7 mouse cellular contexts compared by ENCODE assay signal in genomic region chr7:101837154-101837605, GRCm38 (mm10). TPM values are rescaled to one million over a fixed set of nuclear protein-coding genes. Genes with fewer than 3 reads are reported as not detected.
DNase-seq lines count a peak whose midpoint lies in the region; ATAC-seq and TF ChIP-seq lines count a peak whose summit lies in the region.

No protein-coding gene starts in this region.

- DNase-seq in brain, embryonic 14.5 days (ENCODE audit: low read depth): peak; percentile 24
- DNase-seq in hindbrain, embryonic 11.5 days (ENCODE audit: low spot score): peak; percentile 62
- no peak for DNase-seq in urinary bladder, adult 18-20 months (ENCODE audit: low spot score in 2 of 2)
- no peak for DNase-seq in frontal cortex, adult 2 months (ENCODE audit: extremely low spot score in 1 of 2, low spot score in 1 of 2)

- peak overlapping the region; percentile 96 for H3K9ac ChIP-seq in hindbrain, embryonic 11.5 days (ENCODE audit: low read depth, low read length)

- H3K4me2 ChIP-seq in hindbrain, embryonic 11.5 days (replicated peaks; ENCODE audit: low read depth, low read length): peak overlapping the region; percentile 89

- ATAC-seq in megakaryocyte, adult 5-6 weeks (ENCODE audit: poor library complexity, severe bottlenecking): no peak
- 0 out of 2 replicates have a peak, but pooled peaks have one; percentile 1 for ATAC-seq in hindbrain, embryonic 11.5 days (ENCODE audit: low FRiP score)

- no peaks in the 10 kb centered on the region for H3K9me3 ChIP-seq in megakaryocyte, embryonic 14.5 days
- no peaks in the 10 kb centered on the region for H3K9me3 ChIP-seq in hindbrain, embryonic 11.5 days (ENCODE audit: control insufficient read depth, low read length)

- TF ChIP-seq POLR2A in brain, embryonic 14.5 days (IDR thresholded peaks at IDR 0.05; ENCODE audit: borderline replicate concordance, extremely low read depth, insufficient read depth, insufficient read length, poor library complexity, severe bottlenecking): no peak

- H3K4me1 ChIP-seq in megakaryocyte, embryonic 14.5 days: peaks cover 33% of the 10 kb centered on the region
- H3K4me1 ChIP-seq in hindbrain, embryonic 11.5 days (replicated peaks; ENCODE audit: control insufficient read depth, insufficient read depth, low read length): peaks cover 6% of the 10 kb centered on the region; the same call in 1 of the 2 replicates

- H3K79me2 ChIP-seq in macrophage (ENCODE audit: inconsistent target): peaks cover 48% of the 10 kb centered on the region

- peaks cover 34% of the 10 kb centered on the region for H3K36me3 ChIP-seq in megakaryocyte, embryonic 14.5 days (replicated peaks; ENCODE audit: low read length)
- no peaks in the 10 kb centered on the region for H3K36me3 ChIP-seq in hindbrain, embryonic 11.5 days (ENCODE audit: control insufficient read depth, insufficient read depth, low read length)
- H3K36me3 ChIP-seq in macrophage (ENCODE audit: inconsistent target): peaks cover 24% of the 10 kb centered on the region

- under 1% methylated on average over 20 of the region's 20 CpGs for WGBS in hindbrain, embryonic 11.5 days
- 1% methylated on average over 20 of the region's 20 CpGs for WGBS in macrophage (ENCODE audit: missing documents)

- TF ChIP-seq CTCF in brain, embryonic 14.5 days (IDR thresholded peaks at IDR 0.05; ENCODE audit: borderline replicate concordance, extremely low read depth, insufficient read depth, insufficient read length): no peak

- H3K27ac ChIP-seq in hindbrain, embryonic 11.5 days (ENCODE audit: low read depth, low read length): peak overlapping the region; percentile 86
- peak overlapping the region; percentile 74 for H3K27ac ChIP-seq in macrophage

- H3K4me3 ChIP-seq in megakaryocyte, embryonic 14.5 days (replicated peaks): peak overlapping the region; percentile 94
- peak overlapping the region; percentile 79 for H3K4me3 ChIP-seq in hindbrain, embryonic 11.5 days (ENCODE audit: low read depth, low read length)
- peak overlapping the region; percentile 82 for H3K4me3 ChIP-seq in macrophage (ENCODE audit: inconsistent target)

- peaks cover 45% of the 10 kb centered on the region for H3K27me3 ChIP-seq in megakaryocyte, embryonic 14.5 days (replicated peaks)
- H3K27me3 ChIP-seq in hindbrain, embryonic 11.5 days (ENCODE audit: control insufficient read depth, insufficient read depth, low read length): no peaks in the 10 kb centered on the region

RNA-seq across cellular contexts. Expression of gene Inppl1, which starts 0.8 kb away (rescaled TPM):
- polyA plus RNA-seq in megakaryocyte, embryonic 14.5 days (2012; ENCODE audit: insufficient read depth, low replicate concordance): 78.9 and 135 TPM in 2 replicates
- 12.2 and 12.4 TPM in 2 replicates for total RNA-seq in megakaryocyte, adult 5-6 weeks (2015)
- total RNA-seq in megakaryocyte, adult 5-6 weeks (2017): 18.2 and 52.7 TPM in 2 replicates
- 29.9 and 36.2 TPM in 2 replicates for polyA plus RNA-seq in brain, embryonic 14.5 days (2012; rRNA removed)
- 22.5 and 25.2 TPM in 2 replicates for polyA plus RNA-seq in hindbrain, embryonic 11.5 days (2014; fragmentation: Nextera tagmentation; extraction: Ambion mirVana)
- 100 to 1,000 TPM in 25 of 26 experiments, 10 to 100 TPM in 1; 81.5 to 370 (median 203) TPM for total RNA-seq in macrophage (2018; cell fraction: chromatin; rRNA removed)
- 10 to 100 TPM; 38.5 to 75.5 (median 63.8) TPM for total RNA-seq in macrophage (2018; cell fraction: cytosol; rRNA removed)
- 100 to 1,000 TPM in 19 of 26 experiments, 10 to 100 TPM in 7; 63.1 to 228 (median 121) TPM for total RNA-seq in macrophage (2018; cell fraction: nucleus; rRNA removed)
- 63.7 to 85.3 TPM (median 76.3 TPM) in 3 replicates for polyA plus RNA-seq in macrophage (2018)
- 34.3 and 38.8 TPM in 2 replicates for polyA plus RNA-seq in frontal cortex, adult 2 months (2012; rRNA removed)

RNA-seq across cellular contexts. Expression of gene Phox2a, which starts 19.1 kb away (rescaled TPM):
- polyA plus RNA-seq in megakaryocyte, embryonic 14.5 days (2012; ENCODE audit: insufficient read depth, low replicate concordance): 0.29 TPM in 1 of 2 replicates, not detected in the other
- not detected in 2 replicates for total RNA-seq in megakaryocyte, adult 5-6 weeks (2015)
- total RNA-seq in megakaryocyte, adult 5-6 weeks (2017): not detected in 2 replicates
- 0.87 and 3.1 TPM in 2 replicates for polyA plus RNA-seq in brain, embryonic 14.5 days (2012; rRNA removed)
- polyA plus RNA-seq in hindbrain, embryonic 11.5 days (2014; fragmentation: Nextera tagmentation; extraction: Ambion mirVana): 5.2 and 6.3 TPM in 2 replicates
- not detected for total RNA-seq in macrophage (2018; cell fraction: chromatin; rRNA removed)
- under 1 TPM in 1 of 26 experiments, not detected in 25; 0.10 TPM for total RNA-seq in macrophage (2018; cell fraction: cytosol; rRNA removed)
- total RNA-seq in macrophage (2018; cell fraction: nucleus; rRNA removed): under 1 TPM in 1 of 26 experiments, not detected in 25; 0.55 TPM
- not detected in 3 replicates for polyA plus RNA-seq in macrophage (2018)
- polyA plus RNA-seq in frontal cortex, adult 2 months (2012; rRNA removed): not detected in 2 replicates

RNA-seq across cellular contexts. Expression of gene Folr2, which starts 19.8 kb away (rescaled TPM):
- polyA plus RNA-seq in megakaryocyte, embryonic 14.5 days (2012; ENCODE audit: insufficient read depth, low replicate concordance): 0.77 TPM in 1 of 2 replicates, not detected in the other
- 0.96 TPM in 1 of 2 replicates, not detected in the other for total RNA-seq in megakaryocyte, adult 5-6 weeks (2015)
- not detected in 2 replicates for total RNA-seq in megakaryocyte, adult 5-6 weeks (2017)
- polyA plus RNA-seq in brain, embryonic 14.5 days (2012; rRNA removed): 4.3 and 4.5 TPM in 2 replicates
- polyA plus RNA-seq in hindbrain, embryonic 11.5 days (2014; fragmentation: Nextera tagmentation; extraction: Ambion mirVana): 0.73 and 2.1 TPM in 2 replicates
- 10 to 100 TPM in 1 of 26 experiments, 1 to 10 TPM in 22, under 1 TPM in 1, not detected in 2; 0.96 to 11.9 (median 3.2) TPM for total RNA-seq in macrophage (2018; cell fraction: chromatin; rRNA removed)
- 10 to 100 TPM; 14.4 to 29.0 (median 19.4) TPM for total RNA-seq in macrophage (2018; cell fraction: cytosol; rRNA removed)
- total RNA-seq in macrophage (2018; cell fraction: nucleus; rRNA removed): 10 to 100 TPM in 16 of 26 experiments, 1 to 10 TPM in 10; 3.9 to 43.1 (median 11.1) TPM
- polyA plus RNA-seq in macrophage (2018): 21.1 to 134 TPM (median 134 TPM) in 3 replicates
- 1.2 and 2.3 TPM in 2 replicates for polyA plus RNA-seq in frontal cortex, adult 2 months (2012; rRNA removed)

RNA-seq across cellular contexts. Expression of gene Anapc15, which starts 26.3 kb away (rescaled TPM):
- 31.8 and 36.2 TPM in 2 replicates for polyA plus RNA-seq in megakaryocyte, embryonic 14.5 days (2012; ENCODE audit: insufficient read depth, low replicate concordance)
- 57.1 and 70.8 TPM in 2 replicates for total RNA-seq in megakaryocyte, adult 5-6 weeks (2015)
- 69.3 and 94.9 TPM in 2 replicates for total RNA-seq in megakaryocyte, adult 5-6 weeks (2017)
- polyA plus RNA-seq in brain, embryonic 14.5 days (2012; rRNA removed): 88.7 and 115 TPM in 2 replicates
- 90.2 and 91.3 TPM in 2 replicates for polyA plus RNA-seq in hindbrain, embryonic 11.5 days (2014; fragmentation: Nextera tagmentation; extraction: Ambion mirVana)
- total RNA-seq in macrophage (2018; cell fraction: chromatin; rRNA removed): 1,000 to 10,000 TPM in 11 of 26 experiments, 100 to 1,000 TPM in 15; 258 to 1,533 (median 875) TPM
- 100 to 1,000 TPM in 5 of 26 experiments, 10 to 100 TPM in 21; 50.7 to 118 (median 77.3) TPM for total RNA-seq in macrophage (2018; cell fraction: cytosol; rRNA removed)
- total RNA-seq in macrophage (2018; cell fraction: nucleus; rRNA removed): 1,000 to 10,000 TPM in 1 of 26 experiments, 100 to 1,000 TPM in 25; 144 to 1,074 (median 581) TPM
- 80.5 to 140 TPM (median 104 TPM) in 3 replicates for polyA plus RNA-seq in macrophage (2018)
- polyA plus RNA-seq in frontal cortex, adult 2 months (2012; rRNA removed): 60.4 and 69.4 TPM in 2 replicates

RNA-seq across cellular contexts. Expression of gene Folr1, which starts 33.4 kb away (rescaled TPM):
- polyA plus RNA-seq in megakaryocyte, embryonic 14.5 days (2012; ENCODE audit: insufficient read depth, low replicate concordance): not detected in 2 replicates
- total RNA-seq in megakaryocyte, adult 5-6 weeks (2015): 0.62 TPM in 1 of 2 replicates, not detected in the other
- total RNA-seq in megakaryocyte, adult 5-6 weeks (2017): 0.62 TPM in 1 of 2 replicates, not detected in the other
- polyA plus RNA-seq in brain, embryonic 14.5 days (2012; rRNA removed): 16.3 and 25.3 TPM in 2 replicates
- 11.5 and 12.1 TPM in 2 replicates for polyA plus RNA-seq in hindbrain, embryonic 11.5 days (2014; fragmentation: Nextera tagmentation; extraction: Ambion mirVana)
- 1 to 10 TPM in 2 of 26 experiments, not detected in 24; 1.3 TPM for total RNA-seq in macrophage (2018; cell fraction: chromatin; rRNA removed)
- total RNA-seq in macrophage (2018; cell fraction: cytosol; rRNA removed): under 1 TPM in 20 of 26 experiments, not detected in 6; 0.11 to 0.80 (median 0.37) TPM
- 1 to 10 TPM in 3 of 26 experiments, under 1 TPM in 1, not detected in 22; 0.82 to 2.4 (median 1.9) TPM for total RNA-seq in macrophage (2018; cell fraction: nucleus; rRNA removed)
- polyA plus RNA-seq in macrophage (2018): 0.50 to 0.59 TPM in 2 of 3 replicates, not detected in the other
- polyA plus RNA-seq in frontal cortex, adult 2 months (2012; rRNA removed): 1.1 and 2.1 TPM in 2 replicates

Comparison
In these comparisons a context has a peak if more than half of its experiments do, and no peak if none do; other contexts are left out.
1. DNase-seq: peak in brain, embryonic 14.5 days (single experiment) and hindbrain, embryonic 11.5 days (single experiment); none in urinary bladder, adult 18-20 months (0 of 2) and frontal cortex, adult 2 months (0 of 2).
2. Peak in every context shown above with its lines, with median percentiles within 50 percentile points of each other: H3K4me3 ChIP-seq.